Mouse (Mus musculus): ENCODE measurements at regions not wholly inside any gene's neighbourhood (a gene's known extent, or its start where the extent isn't known, plus 50 kb on each side); places are given as distances from the start of the nearest gene placed in this dataset.
A peak's percentile ranks its signal among the peaks of the same experiment; 100 is the strongest.

GRCm38 (mm10) chr7:66545184-66545583 is 117.9 kb upstream of the Aldh1a3 start:
- TF ChIP-seq USF1 (IDR thresholded peaks at IDR 0.05; ENCODE audit: low read depth, low read length) = no peak
- no peak for TF ChIP-seq KAT2A (IDR thresholded peaks at IDR 0.05; ENCODE audit: insufficient replicate concordance, low read length)
- TF ChIP-seq MXI1 (IDR thresholded peaks at IDR 0.05; ENCODE audit: low read depth, low read length) = no peak
- no peak for TF ChIP-seq JUN (IDR thresholded peaks at IDR 0.05; ENCODE audit: insufficient read depth, low read depth, low read length)
- no peak for TF ChIP-seq SIN3A (IDR thresholded peaks at IDR 0.05; ENCODE audit: low read length)
- no peak for TF ChIP-seq ETS1 (conservative IDR thresholded peaks at IDR 0.05; ENCODE audit: low read depth, low read length)
- TF ChIP-seq E2F4 (IDR thresholded peaks at IDR 0.05; ENCODE audit: insufficient replicate concordance, low read depth, low read length) = no peak
- no peak for TF ChIP-seq ZKSCAN1 (IDR thresholded peaks at IDR 0.05; ENCODE audit: borderline replicate concordance, low read depth, low read length)
- TF ChIP-seq GABPA (IDR thresholded peaks at IDR 0.05; ENCODE audit: insufficient replicate concordance, low read depth, low read length) = no peak
- Histone ChIP-seq H3K36me3 (replicated peaks in 1 of 2; ENCODE audit: control insufficient read depth in 1 of 2, insufficient read depth in 1 of 2, low read length in 1 of 2) (no peaks in the 10 kb centered on the region), H3K27me3 (replicated peaks) (peaks cover 33% of the 10 kb centered on the region), H3K27ac (ENCODE audit: insufficient read depth, low read depth) (no peak overlapping the region), H3K4me3 (replicated peaks in 1 of 3; ENCODE audit: low read depth in 2 of 3, low read length in 2 of 3, poor library complexity in 1 of 3) (no peak overlapping the region), H3K79me2 (replicated peaks; ENCODE audit: control insufficient read depth, extremely low read depth, insufficient read depth, poor library complexity, severe bottlenecking) (no peaks in the 10 kb centered on the region), H3K9me3 (replicated peaks; ENCODE audit: low read length) (no peaks in the 10 kb centered on the region), H3K4me1 (ENCODE audit: control insufficient read depth in 1 of 2, insufficient read depth in 2 of 2) (no peaks in the 10 kb centered on the region), H3K4me2 (ENCODE audit: insufficient read depth, low read depth, poor library complexity, severe bottlenecking) (no peak overlapping the region), H3K9ac (ENCODE audit: insufficient read depth, low read depth) (no peak overlapping the region)
- in situ Hi-C loops (cut with MboI; ENCODE audit: low pct_ligation_motif_present, low pct_unique_long_range_greater_than_20kb, low sequenced_read_pairs) = no loop called here
- no peak for DNase-seq (ENCODE audit: extremely low read depth)
- dilution Hi-C loops (cut with MboI; ENCODE audit: extremely low pct_ligation_motif_present, extremely low pct_unique_long_range_greater_than_20kb, low sequenced_read_pairs) = no loop called here

GRCm38 (mm10) chr7:66544352-66545053 is 117.2 kb upstream of the Aldh1a3 start:
- dilution Hi-C loops (cut with MboI; ENCODE audit: extremely low pct_ligation_motif_present, extremely low pct_unique_long_range_greater_than_20kb, low sequenced_read_pairs) = no loop called here
- H3K27me3 ChIP-seq (replicated peaks) = peaks cover 31% of the 10 kb centered on the region
- in situ Hi-C loops (cut with MboI; ENCODE audit: low pct_ligation_motif_present, low pct_unique_long_range_greater_than_20kb, low sequenced_read_pairs) = no loop called here
- no peaks in the 10 kb centered on the region for H3K79me2 ChIP-seq (replicated peaks; ENCODE audit: control insufficient read depth, extremely low read depth, insufficient read depth, poor library complexity, severe bottlenecking)
- peak; percentile 32 for DNase-seq (ENCODE audit: extremely low read depth)
- no peak overlapping the region for H3K9ac ChIP-seq (ENCODE audit: insufficient read depth, low read depth)
- no peak overlapping the region for H3K4me2 ChIP-seq (ENCODE audit: insufficient read depth, low read depth, poor library complexity, severe bottlenecking)
- no peak overlapping the region for H3K4me3 ChIP-seq (replicated peaks in 1 of 3; ENCODE audit: low read depth in 2 of 3, low read length in 2 of 3, poor library complexity in 1 of 3)
- no peaks in the 10 kb centered on the region for H3K36me3 ChIP-seq (replicated peaks in 1 of 2; ENCODE audit: control insufficient read depth in 1 of 2, insufficient read depth in 1 of 2, low read length in 1 of 2)
- no peaks in the 10 kb centered on the region for H3K4me1 ChIP-seq (ENCODE audit: control insufficient read depth in 1 of 2, insufficient read depth in 2 of 2)
- H3K9me3 ChIP-seq (replicated peaks; ENCODE audit: low read length) = no peaks in the 10 kb centered on the region
- no peak overlapping the region for H3K27ac ChIP-seq (ENCODE audit: insufficient read depth, low read depth)
- TF ChIP-seq MAX (IDR thresholded peaks at IDR 0.05; ENCODE audit: low read length) (no peak), ZNF384 (IDR thresholded peaks at IDR 0.05; ENCODE audit: low read depth, low read length) (no peak), SMC3 (IDR thresholded peaks at IDR 0.05; ENCODE audit: low read depth, low read length) (no peak), POLR2AphosphoS2 (IDR thresholded peaks at IDR 0.05; ENCODE audit: low read depth, low read length) (no peak)

GRCm38 (mm10) chr7:66532596-66532995 is 105.3 kb upstream of the Aldh1a3 start:
- no peak overlapping the region for H3K9ac ChIP-seq (ENCODE audit: insufficient read depth, low read depth)
- dilution Hi-C loops (cut with MboI; ENCODE audit: extremely low pct_ligation_motif_present, extremely low pct_unique_long_range_greater_than_20kb, low sequenced_read_pairs) = no loop called here
- TF ChIP-seq MXI1 (IDR thresholded peaks at IDR 0.05; ENCODE audit: low read depth, low read length) (no peak), CHD2 (IDR thresholded peaks at IDR 0.05; ENCODE audit: low read length) (no peak), ETS1 (conservative IDR thresholded peaks at IDR 0.05; ENCODE audit: low read depth, low read length) (no peak), ELF1 (IDR thresholded peaks at IDR 0.05; ENCODE audit: low read depth, low read length) (no peak), ZC3H11A (IDR thresholded peaks at IDR 0.05; ENCODE audit: low read depth, low read length) (no peak), UBTF (IDR thresholded peaks at IDR 0.05; ENCODE audit: low read depth, low read length) (no peak), KAT2A (IDR thresholded peaks at IDR 0.05; ENCODE audit: insufficient replicate concordance, low read length) (no peak), NELFE (IDR thresholded peaks at IDR 0.05; ENCODE audit: low read depth, low read length) (no peak), PAX5 (IDR thresholded peaks at IDR 0.05; ENCODE audit: low read length) (no peak), MEF2A (IDR thresholded peaks at IDR 0.05; ENCODE audit: borderline replicate concordance, low read depth, low read length) (no peak), MAFK (IDR thresholded peaks at IDR 0.05; ENCODE audit: insufficient replicate concordance, low read length) (no peak), MYC (IDR thresholded peaks at IDR 0.05; ENCODE audit: low read depth, low read length) (no peak), USF2 (conservative IDR thresholded peaks at IDR 0.05; ENCODE audit: low read depth, low read length) (no peak), NRF1 (IDR thresholded peaks at IDR 0.05; ENCODE audit: low read depth, low read length) (no peak), ZNF384 (IDR thresholded peaks at IDR 0.05; ENCODE audit: low read depth, low read length) (no peak), IRF4 (IDR thresholded peaks at IDR 0.05; ENCODE audit: low read depth, low read length) (no peak), USF1 (IDR thresholded peaks at IDR 0.05; ENCODE audit: low read depth, low read length) (no peak)

More at GRCm38 (mm10) chr7:66532596-66532995, 105.3 kb upstream of the Aldh1a3 start:
- no peaks in the 10 kb centered on the region for H3K36me3 ChIP-seq (replicated peaks in 1 of 2; ENCODE audit: control insufficient read depth in 1 of 2, insufficient read depth in 1 of 2, low read length in 1 of 2)
- in situ Hi-C loops (cut with MboI; ENCODE audit: low pct_ligation_motif_present, low pct_unique_long_range_greater_than_20kb, low sequenced_read_pairs) = no loop called here
- H3K27ac ChIP-seq (ENCODE audit: insufficient read depth, low read depth) = no peak overlapping the region
- no peaks in the 10 kb centered on the region for H3K4me1 ChIP-seq (ENCODE audit: control insufficient read depth in 1 of 2, insufficient read depth in 2 of 2)
- H3K79me2 ChIP-seq (replicated peaks; ENCODE audit: control insufficient read depth, extremely low read depth, insufficient read depth, poor library complexity, severe bottlenecking) = no peaks in the 10 kb centered on the region
- peaks cover 46% of the 10 kb centered on the region for H3K27me3 ChIP-seq (replicated peaks)
- no peak for DNase-seq (ENCODE audit: extremely low read depth)
- H3K4me3 ChIP-seq (replicated peaks in 1 of 3; ENCODE audit: low read depth in 2 of 3, low read length in 2 of 3, poor library complexity in 1 of 3) = no peak overlapping the region
- no peak overlapping the region for H3K4me2 ChIP-seq (ENCODE audit: insufficient read depth, low read depth, poor library complexity, severe bottlenecking)
- H3K9me3 ChIP-seq (replicated peaks; ENCODE audit: low read length) = no peaks in the 10 kb centered on the region
